Mouse (Mus musculus) forebrain, postnatal 0 days (tissue): Measurements from ENCODE around the gene Hip1. TPM values are rescaled to one million over a fixed set of nuclear protein-coding genes. Genes with fewer than 3 reads are reported as not detected.

Source experiments
- ATAC-seq: fragments of 200-750 bp; cut with Nextera tagmentation; 2 replicates; pipeline ENCODE4 v1.8.0; 2017; ENCODE audit warnings: mild to moderate bottlenecking, moderate library complexity
- DNase-seq: peaks from one replicate; pipeline ENCODE4 v3.0.0-alpha.2; 2015
- H3K27ac ChIP-seq: fragments of 300-500 bp; sonication (generic); 2 replicates; pipeline ENCODE4 v1.5.1; 2014; ENCODE audit warnings: low read depth, mild to moderate bottlenecking, antibody characterized with exemption, low read length, moderate library complexity, mixed read lengths
- H3K27me3 ChIP-seq: fragments of 300-500 bp; sonication (generic); 2 replicates; pipeline ENCODE4 v1.6.1; 2014; ENCODE audit warnings: mild to moderate bottlenecking, low read length, mixed read lengths; ENCODE audit not compliant: insufficient read depth
- H3K36me3 ChIP-seq: fragments of 300-500 bp; sonication (generic); 2 replicates; pipeline ENCODE4 v1.6.1; 2014; ENCODE audit warnings: mild to moderate bottlenecking, moderate library complexity; ENCODE audit not compliant: insufficient read depth
- H3K4me1 ChIP-seq: fragments of 300-500 bp; sonication (generic); 2 replicates; pipeline ENCODE4 v1.6.1; 2014; ENCODE audit warnings: antibody characterized with exemption; ENCODE audit not compliant: insufficient read depth
- H3K4me2 ChIP-seq: fragments of 300-500 bp; sonication (generic); 2 replicates; pipeline ENCODE4 v1.6.1; 2014; ENCODE audit warnings: low read depth, mild to moderate bottlenecking, moderate library complexity
- H3K4me3 ChIP-seq: fragments of 300-500 bp; sonication (generic); 2 replicates; pipeline ENCODE4 v1.5.1; 2014; ENCODE audit warnings: low read depth, low read length, mixed read lengths
- H3K9ac ChIP-seq: fragments of 300-500 bp; sonication (generic); 2 replicates; pipeline ENCODE4 v1.6.1; 2014; ENCODE audit warnings: mild to moderate bottlenecking
- H3K9me3 ChIP-seq: fragments of 300-500 bp; sonication (generic); 2 replicates; pipeline ENCODE4 v1.6.1; 2016; ENCODE audit warnings: low read length
- CTCF ChIP-seq: sonication (generic); IDR thresholded peaks from 2 replicates; pipeline ENCODE4 v1.5.1; 2016; ENCODE audit warnings: antibody characterized with exemption, control low read depth, low read depth
- WGBS: fragments of 180-500 bp; shearing (Covaris S2); extraction: QIAGEN DNeasy Blood & Tissue Kit; methylation state at CpG from one replicate; pipeline ENCODE4 v1.1.7; 2014; 5-methylcytosine and 5-hydroxymethylcytosine counted together
- polyA plus RNA-seq: library from polyadenylated mRNA; unstranded; fragments of >200 nt; fragmentation: Nextera tagmentation; extraction: Ambion mirVana; gene quantifications from 2 replicates; pipeline ENCODE4 v1.2.1, GENCODE M21; 2015
- total RNA-seq: library from RNA; depleted of rRNA; stranded (reverse); fragments of >200 nt; gene quantifications from 2 replicates; pipeline ENCODE4 v1.2.3, GENCODE M21; 2014

Hip1 gene
- total and polyA plus RNA-seq, 2 experiments from 2014 or later: 22.5 to 91.1 TPM

- no peaks in the 10 kb centered on the region for H3K9me3 ChIP-seq
- no peak overlapping the region for H3K27ac ChIP-seq
- DNase-seq (no peak), ATAC-seq (no peak)
- no peaks in the 10 kb centered on the region for H3K27me3 ChIP-seq
- no peaks in the 10 kb centered on the region for H3K4me1 ChIP-seq
- no peaks in the 10 kb centered on the region for H3K36me3 ChIP-seq
- TF ChIP-seq CTCF: no peak
- H3K9ac ChIP-seq: no peak overlapping the region
- 74% methylated on average over 2 of the region's 2 CpGs for WGBS
- H3K4me2 ChIP-seq: no peak overlapping the region
- no peak overlapping the region for H3K4me3 ChIP-seq
Measured at GRCm38 (mm10) chr5:135524087-135524486, 20.8 kb downstream of the Hip1 start.

- H3K27ac ChIP-seq: no peak overlapping the region
- H3K4me3 ChIP-seq: no peak overlapping the region
- no peaks in the 10 kb centered on the region for H3K9me3 ChIP-seq
- H3K36me3 ChIP-seq: no peaks in the 10 kb centered on the region
- ATAC-seq (no peak), DNase-seq (no peak)
- H3K4me1 ChIP-seq: no peaks in the 10 kb centered on the region
- no peak overlapping the region for H3K4me2 ChIP-seq
- TF ChIP-seq CTCF: no peak
- 80% methylated on average over 9 of the region's 9 CpGs for WGBS
- no peak overlapping the region for H3K9ac ChIP-seq
- H3K27me3 ChIP-seq: no peaks in the 10 kb centered on the region
Measured at GRCm38 (mm10) chr5:135522111-135522722, 22.7 kb downstream of the Hip1 start.

- DNase-seq: peak; percentile 72
- Histone ChIP-seq H3K27me3 (no peaks in the 10 kb centered on the region), H3K9ac (no peak overlapping the region), H3K4me2 (no peak overlapping the region), H3K9me3 (no peaks in the 10 kb centered on the region), H3K4me3 (no peak overlapping the region), H3K4me1 (no peaks in the 10 kb centered on the region), H3K27ac (no peak overlapping the region), H3K36me3 (no peaks in the 10 kb centered on the region)
- no peak for ATAC-seq
- no peak for TF ChIP-seq CTCF
- 54% methylated on average over 5 of the region's 5 CpGs for WGBS
Measured at GRCm38 (mm10) chr5:135517348-135517883, 27.5 kb downstream of the Hip1 start.

GRCm38 (mm10) chr5:135513131-135513530 lies 31.8 kb downstream of the Hip1 start:
- Histone ChIP-seq H3K4me2 (no peak overlapping the region), H3K9me3 (no peaks in the 10 kb centered on the region), H3K36me3 (no peaks in the 10 kb centered on the region), H3K27me3 (no peaks in the 10 kb centered on the region), H3K27ac (no peak overlapping the region), H3K4me1 (no peaks in the 10 kb centered on the region), H3K4me3 (no peak overlapping the region), H3K9ac (no peak overlapping the region)
- 55% methylated on average over 4 of the region's 4 CpGs for WGBS
- ATAC-seq (peak; percentile 38; the same call in 1 of the 2 replicates), DNase-seq (no peak)
- no peak for TF ChIP-seq CTCF

- no peak overlapping the region for H3K9ac ChIP-seq
- no peaks in the 10 kb centered on the region for H3K4me1 ChIP-seq
- ATAC-seq (no peak), DNase-seq (no peak)
- H3K36me3 ChIP-seq: no peaks in the 10 kb centered on the region
- H3K9me3 ChIP-seq: no peaks in the 10 kb centered on the region
- peak; percentile 27; the same call in 1 of the 2 replicates for TF ChIP-seq CTCF
- H3K27ac ChIP-seq: no peak overlapping the region
- no peak overlapping the region for H3K4me3 ChIP-seq
- no peak overlapping the region for H3K4me2 ChIP-seq
- 71% methylated on average over 5 of the region's 5 CpGs for WGBS
- no peaks in the 10 kb centered on the region for H3K27me3 ChIP-seq
Measured at GRCm38 (mm10) chr5:135511105-135511504, 33.8 kb downstream of the Hip1 start.

- H3K27ac ChIP-seq: no peak overlapping the region
- peak; percentile 60 for DNase-seq
- TF ChIP-seq CTCF: no peak
- no peak overlapping the region for H3K4me3 ChIP-seq
- no peak overlapping the region for H3K9ac ChIP-seq
- no peaks in the 10 kb centered on the region for H3K9me3 ChIP-seq
- H3K4me2 ChIP-seq: no peak overlapping the region
- 53% methylated on average over 3 of the region's 3 CpGs for WGBS
- H3K36me3 ChIP-seq: no peaks in the 10 kb centered on the region
- no peaks in the 10 kb centered on the region for H3K4me1 ChIP-seq
- no peaks in the 10 kb centered on the region for H3K27me3 ChIP-seq
- no peak for ATAC-seq
Measured at GRCm38 (mm10) chr5:135508284-135508683, 36.6 kb downstream of the Hip1 start.

GRCm38 (mm10) chr5:135507561-135508273 lies 37.2 kb downstream of the Hip1 start:
- no peak for TF ChIP-seq CTCF
- ATAC-seq (peak; percentile 60; the same call in 1 of the 2 replicates), DNase-seq (peak; percentile 35)
- H3K4me3 ChIP-seq: no peak overlapping the region
- 14% methylated on average over 18 of the region's 18 CpGs for WGBS
- no peaks in the 10 kb centered on the region for H3K27me3 ChIP-seq
- H3K4me2 ChIP-seq: no peak overlapping the region; the same call in 1 of the 2 replicates
- no peaks in the 10 kb centered on the region for H3K9me3 ChIP-seq
- H3K36me3 ChIP-seq: no peaks in the 10 kb centered on the region
- H3K4me1 ChIP-seq: no peaks in the 10 kb centered on the region
- H3K27ac ChIP-seq: no peak overlapping the region
- no peak overlapping the region for H3K9ac ChIP-seq
